Mouse (Mus musculus) adrenal gland, postnatal 4 days (tissue): ENCODE measurements around the gene Glb1l. TPM values are rescaled to one million over a fixed set of nuclear protein-coding genes. Genes with fewer than 3 reads are reported as not detected.

Experiments
- DNase-seq, 2 experiments: peaks; one replicate each; pipeline ENCODE4 v3.0.0; 2021 to 2022; ENCODE audit warnings: low spot score in 2 of 2, mixed read lengths in 2 of 2
- microRNA-seq: library from miRNA; unstranded; fragments of <30 nt; microRNA quantifications from one replicate; pipeline ENCODE4 v1.2.0, GENCODE M21; 2021
- total RNA-seq, 2 experiments: library from RNA; stranded (reverse); gene quantifications; 2 replicates each; pipeline ENCODE4 v1.2.3; 2021

Gene Glb1l
- total RNA-seq, 2 experiments from 2014 or later = 45.2 to 67.4 TPM

DNA sequence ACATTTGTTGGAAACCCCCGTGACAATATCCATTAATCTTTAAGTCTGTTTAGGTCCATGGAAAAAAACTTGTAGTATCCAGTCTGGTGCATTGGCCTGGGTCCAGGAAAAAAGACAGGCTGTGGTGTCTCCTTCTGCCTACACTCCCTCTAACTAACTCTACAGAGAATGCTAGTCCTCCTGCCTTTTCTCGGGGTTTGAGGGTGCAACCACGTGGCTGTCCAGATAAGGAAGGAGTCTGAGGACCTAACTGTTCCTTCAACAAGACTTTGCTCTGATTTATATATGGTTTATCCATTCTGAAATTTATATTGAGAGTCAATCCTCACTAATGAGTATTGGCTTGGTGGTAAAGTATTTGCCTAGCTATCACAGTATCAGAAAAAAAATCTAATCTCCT is 54.8 kb downstream of the Glb1l start:
- DNase-seq = no peak

GRCm38 (mm10) chr1:75148727-75149126 is 61.9 kb downstream of the Glb1l start:
- DNase-seq = no peak

Small RNA genes within 50 kb of the gene (microRNA-seq; reads per million reads assigned to microRNA genes)
- gene Gm27943 = not detected

Other genes with a start within 250 kb of the Glb1l start
- 1 to 10 TPM; 4.4 to 4.5 TPM for gene Nhej1, start 85.6 kb downstream of the Glb1l start, total RNA-seq
- 1 to 10 TPM in 1 of 2 experiments, under 1 TPM in 1; 0.56 to 1.6 TPM for gene Slc23a3, start 76.9 kb downstream of the Glb1l start, total RNA-seq
- 10 to 100 TPM; 52.1 to 55.4 TPM for gene Cnppd1, start 68.1 kb downstream of the Glb1l start, total RNA-seq
- 10 to 100 TPM; 90.3 to 92.2 TPM for gene Retreg2, start 68.0 kb downstream of the Glb1l start, total RNA-seq
- gene Zfand2b, start 42.2 kb downstream of the Glb1l start, total RNA-seq = 10 to 100 TPM; 27.5 to 31.4 TPM
- gene Abcb6, start 30.4 kb downstream of the Glb1l start, total RNA-seq = 10 to 100 TPM; 42.1 TPM
- gene Ankzf1, start 18.7 kb downstream of the Glb1l start, total RNA-seq = 10 to 100 TPM; 23.0 to 27.3 TPM
- gene Atg9a, start 18.6 kb downstream of the Glb1l start, total RNA-seq = 10 to 100 TPM; 38.0 to 41.8 TPM
- gene Stk16, start within 50 bp of the Glb1l start, total RNA-seq = 100 to 1,000 TPM in 1 of 2 experiments, 10 to 100 TPM in 1; 96.8 to 110 TPM
- 10 to 100 TPM; 46.4 to 54.4 TPM for gene Tuba4a, start 9.1 kb upstream of the Glb1l start, total RNA-seq
- not detected for gene A630095N17Rik, start 21.3 kb upstream of the Glb1l start, total RNA-seq
- 10 to 100 TPM; 40.5 to 42.5 TPM for gene Dnajb2, start 25.6 kb upstream of the Glb1l start, total RNA-seq
- 10 to 100 TPM; 79.8 to 81.3 TPM for gene Ptprn, start 53.7 kb upstream of the Glb1l start, total RNA-seq
- 100 to 1,000 TPM; 138 to 152 TPM for gene Resp18, start 67.6 kb upstream of the Glb1l start, total RNA-seq
- 100 to 1,000 TPM; 106 to 113 TPM for gene Dnpep, start 107.2 kb upstream of the Glb1l start, total RNA-seq
- gene Des, start 149.5 kb upstream of the Glb1l start, total RNA-seq = 10 to 100 TPM; 40.5 to 78.8 TPM
- 10 to 100 TPM; 32.4 to 33.7 TPM for gene Speg, start 164.5 kb upstream of the Glb1l start, total RNA-seq
- 10 to 100 TPM; 71.3 to 82.4 TPM for gene Gmppa, start 225.1 kb upstream of the Glb1l start, total RNA-seq
- 10 to 100 TPM; 10.4 to 11.9 TPM for gene Asic4, start 239.6 kb upstream of the Glb1l start, total RNA-seq